Mouse (Mus musculus) liver, adult 2 months (tissue): Measurements from ENCODE around the gene Pon3.

Source experiments
- CTCF ChIP-seq: fragments of 200-500 bp; IDR thresholded peaks from 2 replicates; pipeline ENCODE4 v1.5.1; 2011; ENCODE audit warnings: low read depth, low read length, control low read depth
- POLR2A ChIP-seq: fragments of 200-500 bp; IDR thresholded peaks from 2 replicates; pipeline ENCODE4 v1.6.1; 2011; ENCODE audit warnings: low read length, control low read depth; ENCODE audit not compliant: insufficient read depth; ENCODE audit errors: extremely low read depth

GRCm38 (mm10) chr6:5187586-5187985 is 68.5 kb downstream of the Pon3 start:
- no peak for TF ChIP-seq CTCF
- TF ChIP-seq POLR2A: no peak
